Mouse (Mus musculus) myocyte (in vitro differentiated cells): ENCODE results near the gene Hist1h3i.
"Not testable (repeated sequence)": the region's sequence is repeated elsewhere in the genome, so short reads cannot be mapped to it uniquely, and the experiment has no call there.

Experiments
- CEBPB ChIP-seq: IDR thresholded peaks from 2 replicates; pipeline ENCODE4 v1.6.1; 2011; ENCODE audit warnings: mild to moderate bottlenecking, moderate library complexity; ENCODE audit not compliant: poor library complexity, insufficient read depth, severe bottlenecking
- E2F4 ChIP-seq: IDR thresholded peaks from one replicate; pipeline ENCODE4 v1.6.1; 2011; ENCODE audit warnings: mild to moderate bottlenecking, control low read depth, moderate library complexity; ENCODE audit not compliant: insufficient read depth
- MYOD1 ChIP-seq, 3 experiments: IDR thresholded peaks; one replicate each; pipeline ENCODE4 v1.6.1; 2011; ENCODE audit warnings: control low read depth in 2 of 3, low read depth in 2 of 3, mild to moderate bottlenecking in 2 of 3, moderate library complexity in 1 of 3; ENCODE audit not compliant: insufficient read length in 2 of 3, control insufficient read depth in 1 of 3
- MYOG ChIP-seq, 3 experiments: IDR thresholded peaks; one replicate each; pipeline ENCODE4 v1.6.1; 2011; ENCODE audit warnings: control low read depth in 2 of 3, low read depth in 2 of 3, mild to moderate bottlenecking in 2 of 3; ENCODE audit not compliant: insufficient read length in 2 of 3, control insufficient read depth in 1 of 3, insufficient read depth in 1 of 3
- POLR2A ChIP-seq: IDR thresholded peaks from one replicate; pipeline ENCODE4 v1.6.1; 2011; ENCODE audit warnings: low read depth, mild to moderate bottlenecking, control low read depth, moderate library complexity; ENCODE audit not compliant: insufficient read length
- POLR2AphosphoS2 ChIP-seq: IDR thresholded peaks from one replicate; pipeline ENCODE4 v1.6.1; 2011; ENCODE audit warnings: low read depth, control low read depth; ENCODE audit not compliant: insufficient read length
- USF1 ChIP-seq: IDR thresholded peaks from one replicate; pipeline ENCODE4 v1.6.1; 2011; ENCODE audit warnings: low read depth, mild to moderate bottlenecking, control low read depth, moderate library complexity

DNA sequence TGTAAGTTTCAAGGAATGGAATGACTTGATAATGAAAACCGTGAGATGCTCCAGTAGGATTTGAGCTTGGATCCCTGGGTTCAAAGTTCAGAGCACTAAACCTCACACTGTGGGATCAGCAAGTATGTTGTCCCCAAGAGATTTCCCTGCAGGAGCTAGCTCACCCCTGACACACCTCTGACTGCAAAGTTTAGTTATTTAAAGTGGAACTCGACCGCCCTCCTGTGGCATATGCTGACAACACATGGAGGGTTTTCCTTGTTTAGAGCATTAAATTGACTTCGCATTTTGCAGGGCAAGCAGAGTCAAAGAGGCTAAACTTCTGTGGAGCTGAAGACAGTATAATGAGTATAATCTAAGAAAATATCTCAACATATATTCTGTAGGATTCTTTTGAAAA lies 19.9 kb upstream of the Hist1h3i start:
- TF ChIP-seq USF1; POLR2A; MYOG (IDR thresholded peaks at IDR 0.05; ENCODE audit: control insufficient read depth in 1 of 3, insufficient read depth in 1 of 3, insufficient read length in 2 of 3, low read depth in 2 of 3); MYOD1 (IDR thresholded peaks at IDR 0.05; ENCODE audit: control insufficient read depth in 1 of 3, insufficient read length in 2 of 3, low read depth in 2 of 3); POLR2AphosphoS2; E2F4; CEBPB: not testable (repeated sequence)
